Mouse (Mus musculus): Measurements from ENCODE around the gene Atl1.

- no peak for TF ChIP-seq EP300 (IDR thresholded peaks at IDR 0.05; ENCODE audit: insufficient read depth, low read depth, low read length)
- TF ChIP-seq CTCF (IDR thresholded peaks at IDR 0.05; ENCODE audit: low read depth, low read length): no peak
Measured at GRCm38 (mm10) chr12:69977376-69977998, 85.1 kb downstream of the Atl1 start.

All from ES-Bruce4 (cell line).